Mouse (Mus musculus): ENCODE results near the gene Txnrd1.

Txnrd1 gene

GRCm38 (mm10) chr10:82863827-82864226, 30.1 kb downstream of the Txnrd1 start:
- peak in 1 of 2 experiments; percentile 32 for DNase-seq (ENCODE audit: low spot score in 2 of 2)

GRCm38 (mm10) chr10:82866356-82866755, 32.6 kb downstream of the Txnrd1 start, which contains the start of gene Eid3:
Eid3 (plus strand) TSS chr10:82866626.
- no peak for DNase-seq (ENCODE audit: low spot score in 2 of 2)

GRCm38 (mm10) chr10:82866832-82867231, 33.1 kb downstream of the Txnrd1 start:
- no peak for DNase-seq (ENCODE audit: low spot score in 2 of 2)

GRCm38 (mm10) chr10:82868418-82869086, 34.8 kb downstream of the Txnrd1 start:
- no peak for DNase-seq (ENCODE audit: low spot score in 2 of 2)

- no peak for DNase-seq (ENCODE audit: low spot score in 2 of 2)
Measured at GRCm38 (mm10) chr10:82875446-82875845, 41.7 kb downstream of the Txnrd1 start.

GRCm38 (mm10) chr10:82876076-82876796, 42.5 kb downstream of the Txnrd1 start:
- no peak for DNase-seq (ENCODE audit: low spot score in 2 of 2)

- DNase-seq (ENCODE audit: low spot score in 2 of 2): no peak
Measured at GRCm38 (mm10) chr10:82887354-82887753, 53.6 kb downstream of the Txnrd1 start.

- DNase-seq (ENCODE audit: low spot score in 2 of 2): no peak
Measured at GRCm38 (mm10) chr10:82888576-82888975, 54.8 kb downstream of the Txnrd1 start.

GRCm38 (mm10) chr10:82889447-82889973, 55.8 kb downstream of the Txnrd1 start:
- peak in 1 of 2 experiments; percentile 32 for DNase-seq (ENCODE audit: low spot score in 2 of 2)

GRCm38 (mm10) chr10:82890936-82891335, 57.2 kb downstream of the Txnrd1 start:
- no peak for DNase-seq (ENCODE audit: low spot score in 2 of 2)

- no peak for DNase-seq (ENCODE audit: low spot score in 2 of 2)
Measured at GRCm38 (mm10) chr10:82891427-82891826, 57.7 kb downstream of the Txnrd1 start.

- no peak for DNase-seq (ENCODE audit: low spot score in 2 of 2)
Measured at GRCm38 (mm10) chr10:82892442-82893055, 58.8 kb downstream of the Txnrd1 start.

GRCm38 (mm10) chr10:82893872-82894650, 60.3 kb downstream of the Txnrd1 start:
- no peak for DNase-seq (ENCODE audit: low spot score in 2 of 2)

GRCm38 (mm10) chr10:82897936-82898335, 64.2 kb downstream of the Txnrd1 start:
- DNase-seq (ENCODE audit: low spot score in 2 of 2): no peak

GRCm38 (mm10) chr10:82898893-82899292, 65.1 kb downstream of the Txnrd1 start:
- DNase-seq (ENCODE audit: low spot score in 2 of 2): no peak

- DNase-seq (ENCODE audit: low spot score in 2 of 2): no peak
Measured at GRCm38 (mm10) chr10:82899810-82900421, 66.2 kb downstream of the Txnrd1 start.

- DNase-seq (ENCODE audit: low spot score in 2 of 2): no peak
Measured at GRCm38 (mm10) chr10:82900546-82900945, 66.8 kb downstream of the Txnrd1 start.

- peak; percentile 71 to 83 for DNase-seq (ENCODE audit: low spot score in 2 of 2)
Measured at GRCm38 (mm10) chr10:82901436-82901835, 67.7 kb downstream of the Txnrd1 start.

- no peak for DNase-seq (ENCODE audit: low spot score in 2 of 2)
Measured at GRCm38 (mm10) chr10:82908526-82908925, 74.8 kb downstream of the Txnrd1 start.

- DNase-seq (ENCODE audit: low spot score in 2 of 2): peak; percentile 57 to 65
Measured at GRCm38 (mm10) chr10:82909382-82909781, 75.6 kb downstream of the Txnrd1 start.

GRCm38 (mm10) chr10:82910198-82910597, 76.4 kb downstream of the Txnrd1 start:
- no peak for DNase-seq (ENCODE audit: low spot score in 2 of 2)
